Comparison of ENCODE assay signal across 25 mouse cellular contexts in the genomic region with DNA sequence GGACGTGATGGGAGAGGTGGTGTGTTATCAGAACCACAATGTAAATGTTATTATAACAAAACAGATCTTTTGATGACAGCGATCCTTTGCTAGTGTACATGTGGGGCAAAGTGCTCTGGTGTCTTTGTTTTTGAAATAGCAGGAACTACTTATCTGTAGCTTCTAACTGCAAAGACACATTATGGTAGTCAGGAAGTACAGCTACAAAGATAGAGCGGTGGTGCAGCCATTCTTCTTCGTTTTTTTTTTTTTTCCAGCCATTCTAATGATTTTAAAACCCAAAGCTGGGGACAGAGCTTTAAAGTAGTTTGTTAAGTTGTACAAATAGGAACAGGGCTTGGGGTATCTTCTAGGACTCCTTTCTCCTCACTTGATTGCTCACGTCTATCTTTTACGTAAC. TPM values are rescaled to one million over a fixed set of nuclear protein-coding genes. Genes with fewer than 3 reads are reported as not detected.
"Had no signal": no experiment of that assay in that cellular context is flagged by ENCODE, and none has a peak within 500 bp of the region (broad histone marks: within the 10 kb centered on the region; RNA-seq: fewer than 3 reads in every experiment).

No protein-coding gene starts in this region.

- H3K9ac ChIP-seq: neural tube, embryonic 13.5 days; neural tube, embryonic 15.5 days; stomach, embryonic 15.5 days had no signal

- DNase-seq: retina, postnatal 1 day; right cerebral cortex, adult 18-20 months; right cerebral cortex, postnatal 14 days; right cerebral cortex, postnatal 25 days; right cerebral cortex, postnatal 4 days; spleen, adult 18-20 months; thymus, adult 18-20 months; thymus, adult 2 months; thymus, postnatal 14 days; thymus, postnatal 25 days; thymus, postnatal 36 days; thymus, postnatal 4 days had no signal

- H3K4me2 ChIP-seq: neural tube, embryonic 13.5 days; neural tube, embryonic 15.5 days; stomach, embryonic 15.5 days had no signal

- H3K9me3 ChIP-seq: neural tube, embryonic 13.5 days; neural tube, embryonic 15.5 days; stomach, embryonic 15.5 days had no signal

- H3K27ac ChIP-seq: neural tube, embryonic 13.5 days; neural tube, embryonic 15.5 days; stomach, embryonic 15.5 days; stomach, postnatal 0 days had no signal

- H3K4me3 ChIP-seq: neural tube, embryonic 13.5 days; neural tube, embryonic 15.5 days; stomach, embryonic 15.5 days had no signal

- H3K27me3 ChIP-seq: neural tube, embryonic 15.5 days; stomach, embryonic 15.5 days had no signal

RNA-seq across cellular contexts. Expression of gene Panx3, which starts 9.6 kb away (rescaled TPM):
- total RNA-seq: neutrophil, adult 5-6 weeks had no signal
- polyA plus RNA-seq: neural tube, embryonic 13.5 days; neural tube, embryonic 14.5 days; small intestine, adult 2 months; spleen, adult 2 months; stomach, embryonic 14.5 days; stomach, embryonic 15.5 days; stomach, embryonic 16.5 days; stomach, postnatal 0 days; thymus, adult 2 months; thymus, postnatal 0 days; urinary bladder, adult 2 months had no signal

RNA-seq across cellular contexts. Expression of gene Olfr160, which starts 56.6 kb away (rescaled TPM):
- total RNA-seq: neutrophil, adult 5-6 weeks had no signal
- polyA plus RNA-seq: neural tube, embryonic 13.5 days; neural tube, embryonic 14.5 days; neural tube, embryonic 15.5 days; small intestine, adult 2 months; spleen, adult 2 months; stomach, embryonic 14.5 days; stomach, embryonic 15.5 days; stomach, embryonic 16.5 days; stomach, postnatal 0 days; testis, adult 2 months; thymus, adult 2 months; thymus, postnatal 0 days; urinary bladder, adult 2 months had no signal
